Mouse (Mus musculus): Measurements from ENCODE around the gene Iqschfp. TPM values are rescaled to one million over a fixed set of nuclear protein-coding genes. Genes with fewer than 3 reads are reported as not detected.

The Iqschfp gene
- polyA plus RNA-seq, 1 experiment, result not detected

GRCm38 (mm10) chr3:68252335-68252734 lies 360.3 kb downstream of the Iqschfp start:
- TF ChIP-seq POLR2A (IDR thresholded peaks at IDR 0.05; ENCODE audit: control insufficient read depth, extremely low read depth, insufficient read depth, low read length, poor library complexity) (no peak), CTCF (IDR thresholded peaks at IDR 0.05; ENCODE audit: borderline replicate concordance, control insufficient read depth, extremely low read depth, insufficient read depth, low read length, poor library complexity) (no peak)
- Histone ChIP-seq H3K36me3 (ENCODE audit: control insufficient read depth, insufficient read depth, low read length) (no peaks in the 10 kb centered on the region), H3K27me3 (ENCODE audit: control insufficient read depth, insufficient read depth, low read length) (no peaks in the 10 kb centered on the region), H3K4me3 (ENCODE audit: control insufficient read depth, insufficient read depth, low read length) (no peak overlapping the region), H3K27ac (ENCODE audit: control insufficient read depth, insufficient read depth, low read length) (no peak overlapping the region), H3K4me1 (replicated peaks; ENCODE audit: control insufficient read depth, insufficient read depth, low read length) (no peaks in the 10 kb centered on the region)
- no peak for DNase-seq
- WGBS, result 83% methylated on average over 1 of the region's 1 CpGs

GRCm38 (mm10) chr3:68262304-68262703 lies 370.3 kb downstream of the Iqschfp start:
- TF ChIP-seq POLR2A (IDR thresholded peaks at IDR 0.05; ENCODE audit: control insufficient read depth, extremely low read depth, insufficient read depth, low read length, poor library complexity), result no peak
- no peak for TF ChIP-seq CTCF (IDR thresholded peaks at IDR 0.05; ENCODE audit: borderline replicate concordance, control insufficient read depth, extremely low read depth, insufficient read depth, low read length, poor library complexity)
- Histone ChIP-seq H3K4me1 (replicated peaks; ENCODE audit: control insufficient read depth, insufficient read depth, low read length) (no peaks in the 10 kb centered on the region), H3K27ac (ENCODE audit: control insufficient read depth, insufficient read depth, low read length) (no peak overlapping the region), H3K4me3 (ENCODE audit: control insufficient read depth, insufficient read depth, low read length) (no peak overlapping the region), H3K27me3 (ENCODE audit: control insufficient read depth, insufficient read depth, low read length) (no peaks in the 10 kb centered on the region), H3K36me3 (ENCODE audit: control insufficient read depth, insufficient read depth, low read length) (no peaks in the 10 kb centered on the region)
- whole genome bisulfite sequencing, result 89% methylated on average over 6 of the region's 6 CpGs
- no peak for DNase-seq

GRCm38 (mm10) chr3:68267905-68268304 lies 375.9 kb downstream of the Iqschfp start:
- 88% methylated on average over 4 of the region's 4 CpGs for WGBS
- no peak for DNase-seq
- Histone ChIP-seq H3K4me3 (ENCODE audit: control insufficient read depth, insufficient read depth, low read length) (no peak overlapping the region), H3K36me3 (ENCODE audit: control insufficient read depth, insufficient read depth, low read length) (no peaks in the 10 kb centered on the region), H3K27me3 (ENCODE audit: control insufficient read depth, insufficient read depth, low read length) (no peaks in the 10 kb centered on the region), H3K27ac (ENCODE audit: control insufficient read depth, insufficient read depth, low read length) (no peak overlapping the region), H3K4me1 (replicated peaks; ENCODE audit: control insufficient read depth, insufficient read depth, low read length) (no peaks in the 10 kb centered on the region)
- TF ChIP-seq POLR2A (IDR thresholded peaks at IDR 0.05; ENCODE audit: control insufficient read depth, extremely low read depth, insufficient read depth, low read length, poor library complexity), result no peak
- TF ChIP-seq CTCF (IDR thresholded peaks at IDR 0.05; ENCODE audit: borderline replicate concordance, control insufficient read depth, extremely low read depth, insufficient read depth, low read length, poor library complexity), result no peak

- WGBS, result 92% methylated on average over 4 of the region's 4 CpGs
- Histone ChIP-seq H3K4me3 (ENCODE audit: control insufficient read depth, insufficient read depth, low read length) (no peak overlapping the region), H3K4me1 (replicated peaks; ENCODE audit: control insufficient read depth, insufficient read depth, low read length) (no peaks in the 10 kb centered on the region), H3K27ac (ENCODE audit: control insufficient read depth, insufficient read depth, low read length) (no peak overlapping the region), H3K36me3 (ENCODE audit: control insufficient read depth, insufficient read depth, low read length) (no peaks in the 10 kb centered on the region), H3K27me3 (ENCODE audit: control insufficient read depth, insufficient read depth, low read length) (no peaks in the 10 kb centered on the region)
- no peak for DNase-seq
- TF ChIP-seq CTCF (IDR thresholded peaks at IDR 0.05; ENCODE audit: borderline replicate concordance, control insufficient read depth, extremely low read depth, insufficient read depth, low read length, poor library complexity) (no peak), POLR2A (IDR thresholded peaks at IDR 0.05; ENCODE audit: control insufficient read depth, extremely low read depth, insufficient read depth, low read length, poor library complexity) (no peak)
Measured at GRCm38 (mm10) chr3:68269251-68269650, 377.2 kb downstream of the Iqschfp start.

- Histone ChIP-seq H3K27me3 (ENCODE audit: control insufficient read depth, insufficient read depth, low read length) (no peaks in the 10 kb centered on the region), H3K4me1 (replicated peaks; ENCODE audit: control insufficient read depth, insufficient read depth, low read length) (no peaks in the 10 kb centered on the region), H3K27ac (ENCODE audit: control insufficient read depth, insufficient read depth, low read length) (no peak overlapping the region), H3K36me3 (ENCODE audit: control insufficient read depth, insufficient read depth, low read length) (no peaks in the 10 kb centered on the region), H3K4me3 (ENCODE audit: control insufficient read depth, insufficient read depth, low read length) (no peak overlapping the region)
- TF ChIP-seq CTCF (IDR thresholded peaks at IDR 0.05; ENCODE audit: borderline replicate concordance, control insufficient read depth, extremely low read depth, insufficient read depth, low read length, poor library complexity), result no peak
- TF ChIP-seq POLR2A (IDR thresholded peaks at IDR 0.05; ENCODE audit: control insufficient read depth, extremely low read depth, insufficient read depth, low read length, poor library complexity), result no peak
- no peak for DNase-seq
- 93% methylated on average over 6 of the region's 6 CpGs for WGBS
Measured at GRCm38 (mm10) chr3:68270246-68270645, 378.2 kb downstream of the Iqschfp start.

GRCm38 (mm10) chr3:68271457-68271856 lies 379.4 kb downstream of the Iqschfp start:
- Histone ChIP-seq H3K4me3 (ENCODE audit: control insufficient read depth, insufficient read depth, low read length) (no peak overlapping the region), H3K27me3 (ENCODE audit: control insufficient read depth, insufficient read depth, low read length) (no peaks in the 10 kb centered on the region), H3K27ac (ENCODE audit: control insufficient read depth, insufficient read depth, low read length) (no peak overlapping the region), H3K36me3 (ENCODE audit: control insufficient read depth, insufficient read depth, low read length) (no peaks in the 10 kb centered on the region), H3K4me1 (replicated peaks; ENCODE audit: control insufficient read depth, insufficient read depth, low read length) (no peaks in the 10 kb centered on the region)
- TF ChIP-seq POLR2A (IDR thresholded peaks at IDR 0.05; ENCODE audit: control insufficient read depth, extremely low read depth, insufficient read depth, low read length, poor library complexity), result no peak
- no peak for TF ChIP-seq CTCF (IDR thresholded peaks at IDR 0.05; ENCODE audit: borderline replicate concordance, control insufficient read depth, extremely low read depth, insufficient read depth, low read length, poor library complexity)
- DNase-seq, result no peak
- WGBS, result 84% methylated on average over 3 of the region's 3 CpGs

GRCm38 (mm10) chr3:68271881-68272280 lies 379.8 kb downstream of the Iqschfp start:
- 92% methylated on average over 3 of the region's 3 CpGs for WGBS
- TF ChIP-seq CTCF (IDR thresholded peaks at IDR 0.05; ENCODE audit: borderline replicate concordance, control insufficient read depth, extremely low read depth, insufficient read depth, low read length, poor library complexity), result no peak
- TF ChIP-seq POLR2A (IDR thresholded peaks at IDR 0.05; ENCODE audit: control insufficient read depth, extremely low read depth, insufficient read depth, low read length, poor library complexity), result no peak
- Histone ChIP-seq H3K4me1 (replicated peaks; ENCODE audit: control insufficient read depth, insufficient read depth, low read length) (no peaks in the 10 kb centered on the region), H3K27ac (ENCODE audit: control insufficient read depth, insufficient read depth, low read length) (no peak overlapping the region), H3K36me3 (ENCODE audit: control insufficient read depth, insufficient read depth, low read length) (no peaks in the 10 kb centered on the region), H3K4me3 (ENCODE audit: control insufficient read depth, insufficient read depth, low read length) (no peak overlapping the region), H3K27me3 (ENCODE audit: control insufficient read depth, insufficient read depth, low read length) (no peaks in the 10 kb centered on the region)
- no peak for DNase-seq

All from thymus, adult 2 months (tissue).